Mouse (Mus musculus): ENCODE measurements around the gene Cyp2w1. TPM values are rescaled to one million over a fixed set of nuclear protein-coding genes. Genes with fewer than 3 reads are reported as not detected.
"Not testable (repeated sequence)": the region's sequence is repeated elsewhere in the genome, so short reads cannot be mapped to it uniquely, and the experiment has no call there.

Gene Cyp2w1
- polyA plus RNA-seq, 1 experiment from 2014 or later: not detected

DNA sequence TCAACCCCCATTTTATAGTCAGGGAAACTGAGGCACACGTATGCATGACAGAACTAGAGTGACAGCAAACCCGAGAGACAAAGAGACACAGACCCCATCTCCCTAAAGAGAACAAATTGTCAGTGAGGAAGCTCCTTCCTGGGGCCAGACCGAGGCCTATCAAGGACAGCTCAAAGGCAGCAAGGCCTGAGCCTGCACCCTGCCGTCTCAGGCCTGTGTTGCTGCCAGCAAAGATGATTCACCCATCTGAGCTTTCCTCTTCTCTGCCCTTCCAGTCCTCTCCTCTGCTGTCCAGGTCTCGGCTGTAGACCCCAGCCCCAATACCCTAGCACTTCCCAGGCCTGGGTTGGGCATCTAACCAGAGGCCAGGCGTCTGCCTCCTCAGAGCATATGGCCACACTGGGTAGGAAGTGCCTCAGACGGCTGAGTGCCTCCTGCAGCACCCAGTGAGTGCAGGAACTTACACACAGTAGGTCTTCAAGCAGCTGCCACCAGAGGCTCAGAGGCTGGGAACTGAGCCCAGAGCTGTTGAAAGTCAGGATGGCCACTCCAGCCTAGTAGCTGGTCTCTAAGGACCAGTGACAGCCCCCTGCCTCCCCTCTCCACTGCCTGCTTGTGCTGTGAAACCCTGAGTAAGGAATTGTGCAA lies 25.3 kb upstream of the Cyp2w1 start:
- H3K4me1 ChIP-seq (ENCODE audit: control insufficient read depth, insufficient read depth, low read length): peaks cover 8% of the 10 kb centered on the region; the same call in 1 of the 2 replicates
- no peak overlapping the region for H3K9ac ChIP-seq (ENCODE audit: low read depth, low read length)
- no peak overlapping the region for H3K27ac ChIP-seq (ENCODE audit: low read depth, low read length)
- peaks cover 32% of the 10 kb centered on the region for H3K27me3 ChIP-seq (ENCODE audit: control insufficient read depth, insufficient read depth, low read length)
- H3K4me2 ChIP-seq (replicated peaks; ENCODE audit: low read depth, low read length): no peak overlapping the region
- WGBS: 75% methylated on average over 7 of the region's 7 CpGs
- ATAC-seq (ENCODE audit: low FRiP score, low TSS enrichment): no peak
- H3K9me3 ChIP-seq (ENCODE audit: control insufficient read depth, low read length): no peaks in the 10 kb centered on the region
- no peak overlapping the region for H3K4me3 ChIP-seq (ENCODE audit: low read length)
- H3K36me3 ChIP-seq (ENCODE audit: control insufficient read depth, insufficient read depth, low read length): no peaks in the 10 kb centered on the region

DNA sequence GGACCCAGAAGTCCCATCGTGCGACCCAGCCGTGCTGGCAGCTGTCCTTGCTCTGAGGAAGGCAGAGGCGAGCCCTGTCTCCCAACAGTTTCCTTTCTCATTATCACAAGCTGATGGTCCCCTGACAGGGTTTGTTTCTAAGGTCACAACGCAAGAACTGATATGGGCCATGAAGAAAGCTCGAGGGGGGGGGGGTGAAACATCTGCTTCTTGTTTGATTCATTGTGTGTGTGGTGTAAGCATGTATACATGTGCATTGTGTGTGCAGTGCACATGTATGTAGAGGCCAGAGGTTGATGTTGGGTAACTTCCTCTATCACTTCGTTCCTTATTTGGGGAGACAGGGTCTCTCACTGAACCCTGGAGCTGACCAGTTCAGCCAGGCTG lies 24.8 kb upstream of the Cyp2w1 start:
- Histone ChIP-seq H3K4me3 (ENCODE audit: low read length) (no peak overlapping the region), H3K4me2 (replicated peaks; ENCODE audit: low read depth, low read length) (no peak overlapping the region), H3K36me3 (ENCODE audit: control insufficient read depth, insufficient read depth, low read length) (no peaks in the 10 kb centered on the region), H3K27me3 (ENCODE audit: control insufficient read depth, insufficient read depth, low read length) (peaks cover 30% of the 10 kb centered on the region), H3K9ac (ENCODE audit: low read depth, low read length) (no peak overlapping the region), H3K27ac (ENCODE audit: low read depth, low read length) (no peak overlapping the region), H3K4me1 (ENCODE audit: control insufficient read depth, insufficient read depth, low read length) (peaks cover 8% of the 10 kb centered on the region; the same call in 1 of the 2 replicates), H3K9me3 (ENCODE audit: control insufficient read depth, low read length) (no peaks in the 10 kb centered on the region)
- WGBS: 78% methylated on average over 7 of the region's 7 CpGs
- ATAC-seq (ENCODE audit: low FRiP score, low TSS enrichment): no peak

DNA sequence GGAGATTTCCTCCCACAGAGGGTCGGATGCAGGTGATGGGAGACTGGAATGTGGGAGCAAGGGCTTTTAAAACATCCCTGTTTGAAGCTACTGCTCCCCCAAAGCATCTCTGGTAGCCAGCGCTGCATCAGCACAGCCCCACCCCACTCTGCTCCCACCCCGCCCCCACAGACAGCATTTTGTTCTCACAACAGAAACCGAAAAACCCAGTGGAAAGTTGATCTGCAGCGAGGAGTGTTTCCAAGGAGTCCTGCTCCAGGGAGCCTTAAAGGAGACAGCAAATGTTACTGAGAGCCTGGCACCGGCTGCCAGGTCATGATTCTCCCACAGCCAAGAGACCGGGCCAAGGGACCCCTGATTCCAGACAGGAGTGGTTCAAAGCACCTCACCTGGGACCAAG lies 21.7 kb upstream of the Cyp2w1 start:
- no peak overlapping the region for H3K9ac ChIP-seq (ENCODE audit: low read depth, low read length)
- no peak for ATAC-seq (ENCODE audit: low FRiP score, low TSS enrichment)
- no peak overlapping the region for H3K4me2 ChIP-seq (replicated peaks; ENCODE audit: low read depth, low read length)
- H3K27ac ChIP-seq (ENCODE audit: low read depth, low read length): no peak overlapping the region
- 67% methylated on average over 7 of the region's 7 CpGs for WGBS
- H3K4me3 ChIP-seq (ENCODE audit: low read length): no peak overlapping the region
- H3K9me3 ChIP-seq (ENCODE audit: control insufficient read depth, low read length): no peaks in the 10 kb centered on the region
- H3K4me1 ChIP-seq (ENCODE audit: control insufficient read depth, insufficient read depth, low read length): no peaks in the 10 kb centered on the region
- no peaks in the 10 kb centered on the region for H3K36me3 ChIP-seq (ENCODE audit: control insufficient read depth, insufficient read depth, low read length)
- H3K27me3 ChIP-seq (ENCODE audit: control insufficient read depth, insufficient read depth, low read length): peaks cover 8% of the 10 kb centered on the region; the same call in 1 of the 2 replicates

DNA sequence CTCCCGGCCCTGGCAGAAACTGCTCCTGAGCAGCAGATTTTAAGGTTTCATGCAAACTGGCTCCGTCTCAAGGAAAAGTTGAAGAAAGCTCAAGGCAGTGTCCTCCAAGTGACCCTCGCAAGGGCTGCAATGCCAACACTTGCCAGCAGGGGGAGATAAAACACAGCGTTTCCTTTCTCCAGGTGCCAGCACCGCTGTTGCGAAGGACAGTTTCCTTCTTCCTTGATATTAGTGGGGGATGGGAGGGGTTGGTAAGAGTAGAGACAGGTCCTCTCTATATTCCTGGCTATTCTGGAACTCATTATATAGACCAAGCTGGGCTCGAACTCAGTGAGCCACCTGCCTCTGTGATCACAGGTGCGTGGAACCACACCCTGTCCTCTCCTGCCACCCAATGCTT lies 20.7 kb upstream of the Cyp2w1 start:
- Histone ChIP-seq H3K36me3 (ENCODE audit: control insufficient read depth, insufficient read depth, low read length) (peaks cover 8% of the 10 kb centered on the region), H3K4me2 (replicated peaks; ENCODE audit: low read depth, low read length) (no peak overlapping the region), H3K9ac (ENCODE audit: low read depth, low read length) (no peak overlapping the region), H3K27me3 (ENCODE audit: control insufficient read depth, insufficient read depth, low read length) (no peaks in the 10 kb centered on the region), H3K9me3 (ENCODE audit: control insufficient read depth, low read length) (no peaks in the 10 kb centered on the region), H3K4me3 (ENCODE audit: low read length) (no peak overlapping the region), H3K4me1 (ENCODE audit: control insufficient read depth, insufficient read depth, low read length) (no peaks in the 10 kb centered on the region), H3K27ac (ENCODE audit: low read depth, low read length) (no peak overlapping the region)
- WGBS: 21% methylated on average over 8 of the region's 8 CpGs
- ATAC-seq (ENCODE audit: low FRiP score, low TSS enrichment): peak; percentile 26; the same call in 1 of the 2 replicates

DNA sequence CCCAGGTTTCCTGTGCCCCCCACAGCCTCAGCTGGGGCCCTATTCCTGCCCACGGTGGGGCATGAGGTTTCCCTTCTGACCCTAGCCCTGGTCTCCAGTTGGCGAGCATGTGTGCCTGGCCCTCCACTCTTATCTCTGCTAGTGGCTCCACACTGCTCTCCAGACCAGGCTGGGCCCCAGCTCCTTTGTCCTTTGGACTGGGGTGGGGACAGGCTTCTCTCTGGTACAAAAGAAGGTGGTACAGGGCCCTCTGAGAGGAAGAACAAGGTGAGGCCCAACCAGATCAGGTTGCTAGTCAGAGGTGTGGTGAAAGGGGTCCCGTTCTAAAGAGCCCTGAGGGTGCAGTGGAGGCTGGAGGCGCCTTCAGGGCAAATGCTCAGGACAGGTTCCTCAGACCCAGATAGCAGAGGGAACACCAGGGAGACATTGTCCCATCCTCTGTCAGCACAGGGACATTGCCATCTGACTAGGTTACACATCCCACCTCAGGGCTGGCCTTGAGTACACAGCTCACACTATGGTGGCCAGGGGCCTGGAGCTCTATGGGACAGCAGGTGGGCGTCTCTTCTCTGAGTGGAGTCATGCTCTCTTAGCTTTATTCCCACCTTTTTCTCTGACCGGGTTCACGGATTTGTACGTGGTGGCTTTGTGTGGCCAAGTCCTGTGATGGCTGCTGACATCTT lies 19.7 kb upstream of the Cyp2w1 start:
- 79% methylated on average over 8 of the region's 8 CpGs for WGBS
- no peaks in the 10 kb centered on the region for H3K4me1 ChIP-seq (ENCODE audit: control insufficient read depth, insufficient read depth, low read length)
- H3K9ac ChIP-seq (ENCODE audit: low read depth, low read length): no peak overlapping the region
- no peak overlapping the region for H3K27ac ChIP-seq (ENCODE audit: low read depth, low read length)
- no peaks in the 10 kb centered on the region for H3K9me3 ChIP-seq (ENCODE audit: control insufficient read depth, low read length)
- peaks cover 15% of the 10 kb centered on the region for H3K36me3 ChIP-seq (ENCODE audit: control insufficient read depth, insufficient read depth, low read length)
- H3K27me3 ChIP-seq (ENCODE audit: control insufficient read depth, insufficient read depth, low read length): no peaks in the 10 kb centered on the region
- ATAC-seq (ENCODE audit: low FRiP score, low TSS enrichment): no peak
- no peak overlapping the region for H3K4me3 ChIP-seq (ENCODE audit: low read length)
- H3K4me2 ChIP-seq (replicated peaks; ENCODE audit: low read depth, low read length): no peak overlapping the region

DNA sequence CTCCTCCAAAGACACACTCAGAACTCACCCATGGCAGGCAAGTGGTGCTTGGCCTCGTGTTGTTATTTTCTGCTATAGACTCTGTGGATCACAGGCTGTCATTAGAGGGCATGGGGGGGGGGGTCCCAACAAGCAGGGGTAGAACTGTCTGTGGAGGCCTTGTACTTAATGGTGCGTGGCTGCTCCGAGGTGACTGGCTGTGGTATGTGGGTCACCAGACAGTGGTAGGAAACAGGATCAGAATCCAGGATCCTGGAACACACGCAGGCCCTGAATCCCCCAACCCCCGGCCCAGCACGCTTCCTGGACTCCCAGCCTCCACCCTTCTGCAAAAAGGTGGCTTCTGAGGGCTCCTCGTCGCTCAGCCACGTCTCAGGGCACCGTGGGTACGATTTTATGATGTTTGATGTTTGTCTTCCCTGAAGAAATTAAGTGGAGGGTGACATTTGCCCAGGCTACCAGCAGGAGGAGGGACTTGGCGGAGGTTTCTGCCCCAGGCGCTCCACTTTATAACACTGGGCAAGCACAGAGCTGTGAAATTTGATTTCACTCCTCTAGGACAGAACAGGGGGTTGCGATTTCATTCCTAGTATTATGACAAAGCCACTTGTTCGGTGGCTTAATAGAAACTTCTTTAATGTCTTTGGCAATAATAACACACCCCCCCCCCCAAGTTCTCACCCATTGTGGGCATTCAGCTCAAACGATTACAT lies 19.0 kb upstream of the Cyp2w1 start:
- Histone ChIP-seq H3K27me3 (ENCODE audit: control insufficient read depth, insufficient read depth, low read length) (no peaks in the 10 kb centered on the region), H3K36me3 (ENCODE audit: control insufficient read depth, insufficient read depth, low read length) (peaks cover 22% of the 10 kb centered on the region), H3K4me1 (ENCODE audit: control insufficient read depth, insufficient read depth, low read length) (peaks cover 4% of the 10 kb centered on the region; the same call in 1 of the 2 replicates), H3K27ac (ENCODE audit: low read depth, low read length) (0 out of 2 replicates have a peak overlapping the region, but pooled peaks have one; percentile 48), H3K4me2 (replicated peaks; ENCODE audit: low read depth, low read length) (no peak overlapping the region), H3K9me3 (ENCODE audit: control insufficient read depth, low read length) (no peaks in the 10 kb centered on the region), H3K4me3 (ENCODE audit: low read length) (no peak overlapping the region), H3K9ac (ENCODE audit: low read depth, low read length) (no peak overlapping the region)
- WGBS: 41% methylated on average over 16 of the region's 16 CpGs
- peak; percentile 40; the same call in 1 of the 2 replicates for ATAC-seq (ENCODE audit: low FRiP score, low TSS enrichment)

DNA sequence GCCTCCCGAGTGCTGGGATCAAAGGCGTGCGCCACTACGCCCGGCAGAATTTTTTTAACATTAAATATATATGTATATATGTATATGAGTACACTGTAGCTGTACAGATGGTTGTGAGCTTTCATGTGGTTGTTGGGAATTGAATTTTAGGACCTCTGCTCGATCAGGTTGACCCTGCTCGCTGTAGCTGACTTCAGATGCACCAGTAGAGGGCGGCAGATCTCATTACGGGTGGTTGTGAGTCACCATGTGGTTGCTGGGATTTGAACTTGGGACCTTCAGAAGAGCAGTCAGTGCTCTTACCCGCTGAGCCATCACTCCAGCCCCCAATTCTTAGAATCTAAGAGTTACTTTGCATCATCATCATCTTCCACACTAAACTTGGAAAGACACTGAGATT lies 18.0 kb upstream of the Cyp2w1 start:
- not testable (repeated sequence) for ATAC-seq (ENCODE audit: low FRiP score, low TSS enrichment)
- 88% methylated on average over 10 of the region's 10 CpGs for WGBS

DNA sequence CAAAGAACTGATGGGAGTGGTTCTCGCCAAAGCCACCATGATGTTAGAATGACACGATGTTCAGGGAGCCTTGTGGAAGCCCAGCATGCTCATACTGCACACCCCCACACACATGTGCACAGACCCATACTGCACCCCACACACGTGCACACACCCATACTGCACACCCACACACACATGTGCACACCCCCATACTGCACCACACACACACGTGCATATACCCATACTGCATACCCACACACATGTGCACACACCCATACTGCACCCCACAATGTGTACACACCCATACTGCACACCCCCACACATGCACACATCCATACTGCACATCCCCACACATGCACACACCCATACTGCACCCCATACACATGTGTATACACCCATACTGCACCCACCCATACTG lies 16.8 kb upstream of the Cyp2w1 start:
- Histone ChIP-seq H3K9me3 (ENCODE audit: control insufficient read depth, low read length) (no peaks in the 10 kb centered on the region), H3K36me3 (ENCODE audit: control insufficient read depth, insufficient read depth, low read length) (peaks cover 43% of the 10 kb centered on the region)
- WGBS: 89% methylated on average over 4 of the region's 4 CpGs

More for the DNA sequence above, 18.0 kb upstream of the Cyp2w1 start:
- not testable (repeated sequence) for H3K27ac ChIP-seq (ENCODE audit: low read depth, low read length); H3K27me3 ChIP-seq (ENCODE audit: control insufficient read depth, insufficient read depth, low read length); H3K4me3 ChIP-seq (ENCODE audit: low read length); H3K9me3 ChIP-seq (ENCODE audit: control insufficient read depth, low read length); H3K9ac ChIP-seq (ENCODE audit: low read depth, low read length); H3K4me1 ChIP-seq (ENCODE audit: control insufficient read depth, insufficient read depth, low read length); H3K4me2 ChIP-seq (replicated peaks; ENCODE audit: low read depth, low read length)
- peaks cover 32% of the 10 kb centered on the region for H3K36me3 ChIP-seq (ENCODE audit: control insufficient read depth, insufficient read depth, low read length)

More for the DNA sequence above, 16.8 kb upstream of the Cyp2w1 start:
- no peak for ATAC-seq (ENCODE audit: low FRiP score, low TSS enrichment)
- Histone ChIP-seq H3K4me1 (ENCODE audit: control insufficient read depth, insufficient read depth, low read length) (peaks cover 6% of the 10 kb centered on the region; the same call in 1 of the 2 replicates), H3K4me2 (replicated peaks; ENCODE audit: low read depth, low read length) (no peak overlapping the region), H3K9ac (ENCODE audit: low read depth, low read length) (no peak overlapping the region), H3K27me3 (ENCODE audit: control insufficient read depth, insufficient read depth, low read length) (no peaks in the 10 kb centered on the region), H3K4me3 (ENCODE audit: low read length) (no peak overlapping the region), H3K27ac (ENCODE audit: low read depth, low read length) (no peak overlapping the region)

Measured in kidney, embryonic 14.5 days (tissue).